Mouse (Mus musculus): ENCODE results near the gene Gm49355.

DNA sequence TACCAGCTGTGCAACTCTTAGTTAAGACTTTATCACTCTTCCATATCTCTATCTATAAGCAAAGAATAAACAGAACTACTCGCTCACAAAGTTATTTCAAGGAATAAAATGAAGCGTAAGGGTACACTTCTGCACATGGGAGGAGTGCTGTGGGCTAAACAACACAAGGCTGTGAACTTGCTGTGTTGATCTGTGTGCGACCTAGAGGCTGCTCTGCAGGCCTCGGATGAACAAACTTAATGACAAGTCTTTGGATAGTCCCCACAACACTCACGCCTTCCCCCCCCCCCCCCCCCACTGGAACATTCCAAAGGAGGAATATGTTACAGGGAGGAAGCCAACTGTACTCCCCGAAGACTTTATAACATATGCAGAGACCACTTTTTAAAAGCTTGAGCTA lies at the start of gene Gm49355:
- TF ChIP-seq CTCF (IDR thresholded peaks at IDR 0.05; ENCODE audit: low read depth) (no peak), EP300 (IDR thresholded peaks at IDR 0.05; ENCODE audit: low read depth) (no peak)
